Mouse (Mus musculus) brown adipose tissue, adult 24 weeks (tissue): ENCODE results near the gene Adamts2. TPM values are rescaled to one million over a fixed set of nuclear protein-coding genes. Genes with fewer than 3 reads are reported as not detected.

Experiments
- H3K27ac ChIP-seq: fragments of 200-500 bp; replicated peaks from 2 replicates; pipeline ENCODE4 v1.5.1; 2012; ENCODE audit warnings: low read depth, mild to moderate bottlenecking, low read length
- H3K4me1 ChIP-seq: fragments of 200-500 bp; 2 replicates; pipeline ENCODE4 v1.6.1; 2012; ENCODE audit warnings: low read length, mixed read lengths; ENCODE audit not compliant: control insufficient read depth, insufficient read depth, insufficient read length
- H3K4me3 ChIP-seq: fragments of 200-500 bp; 2 replicates; pipeline ENCODE4 v1.5.1; 2012; ENCODE audit warnings: low read depth, mild to moderate bottlenecking, low read length, moderate library complexity; ENCODE audit not compliant: insufficient read depth
- polyA plus RNA-seq: library from polyadenylated mRNA; stranded (reverse); fragments of >200 nt; gene quantifications from 2 replicates; pipeline ENCODE4 v1.2.4, GENCODE M21; 2012; ENCODE audit not compliant: missing spikeins, insufficient read depth, insufficient read length

Gene Adamts2
- polyA plus RNA-seq, 1 experiment = 6.1 TPM

DNA sequence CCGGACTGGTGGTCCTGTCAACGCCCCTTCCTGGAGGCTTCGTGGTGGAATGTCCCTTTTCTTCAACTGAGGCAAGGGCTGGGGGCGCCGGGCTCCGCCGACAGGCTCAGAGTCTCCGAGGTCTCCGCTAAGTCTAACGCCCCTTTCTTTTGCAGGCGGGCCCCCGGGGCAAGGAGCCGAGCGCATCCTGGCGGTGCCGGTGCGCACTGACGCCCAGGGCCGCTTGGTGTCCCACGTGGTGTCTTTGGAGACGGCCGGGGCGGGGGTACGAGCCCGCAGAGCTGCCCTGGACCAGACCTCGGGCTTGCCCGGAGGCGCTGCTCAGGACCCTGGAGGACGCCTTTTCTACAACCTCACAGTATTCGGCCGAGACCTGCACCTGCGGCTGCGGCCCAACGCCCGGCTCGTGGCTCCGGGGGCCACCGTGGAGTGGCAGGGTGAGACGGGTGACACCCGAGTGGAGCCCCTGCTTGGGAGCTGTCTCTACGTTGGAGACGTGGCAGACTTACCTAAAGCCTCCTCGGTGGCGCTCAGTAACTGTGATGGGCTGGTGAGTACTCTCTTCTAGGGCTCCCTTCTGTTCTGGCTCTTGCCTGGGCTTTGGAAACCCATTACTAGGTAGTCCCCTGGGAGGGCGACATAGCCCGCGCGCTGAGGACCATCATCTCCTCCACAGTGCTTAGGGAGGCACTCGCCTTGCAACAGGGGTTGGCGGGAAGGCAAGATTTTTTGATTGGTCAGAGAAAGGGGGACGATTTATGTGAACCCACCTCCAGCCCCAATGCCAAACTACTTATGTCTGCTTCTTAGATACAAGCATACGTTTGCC is 1.4 kb downstream of the Adamts2 start:
- H3K27ac ChIP-seq = no peak overlapping the region
- peak overlapping the region; percentile 74 for H3K4me3 ChIP-seq
- H3K4me1 ChIP-seq = no peaks in the 10 kb centered on the region

DNA sequence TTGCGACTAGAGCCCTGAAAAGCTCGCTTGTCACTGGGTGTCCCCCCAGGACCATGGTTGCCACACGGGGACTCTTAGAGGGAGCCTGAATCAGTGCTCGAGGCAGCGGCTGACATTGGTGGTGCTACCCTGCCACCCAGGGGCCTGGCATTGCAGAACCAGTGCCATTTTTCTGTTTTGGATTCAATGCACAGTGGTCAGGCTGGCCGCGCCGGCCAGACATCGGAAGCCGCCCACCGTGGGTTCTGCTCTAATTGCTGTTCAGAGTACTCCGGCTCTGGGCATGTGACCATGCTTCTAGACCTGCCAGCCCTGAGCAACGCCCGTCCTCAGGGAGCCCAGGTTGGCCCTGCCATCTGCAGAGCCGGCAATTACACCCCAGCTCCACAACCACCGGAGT is 2.5 kb downstream of the Adamts2 start:
- Histone ChIP-seq H3K4me3 (no peak overlapping the region), H3K4me1 (no peaks in the 10 kb centered on the region), H3K27ac (no peak overlapping the region)

DNA sequence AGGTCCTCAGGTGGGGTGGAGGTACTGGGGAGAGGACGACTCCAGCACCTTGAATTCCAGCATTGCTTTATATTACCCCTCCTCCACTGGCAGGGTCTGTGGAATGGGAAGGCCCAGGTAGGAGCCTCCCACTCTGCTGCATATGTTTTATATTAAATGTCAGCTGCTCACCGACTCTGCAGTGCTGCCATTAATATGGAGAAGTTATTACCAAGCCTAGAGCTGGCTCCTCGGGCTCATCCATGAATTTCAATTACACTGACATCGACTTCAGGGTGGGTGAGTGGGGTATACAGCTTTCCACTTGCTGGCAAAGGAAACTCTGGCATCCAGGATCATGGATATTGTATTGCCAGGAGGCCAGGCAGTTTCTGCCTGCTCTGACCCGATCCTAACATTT is 9.3 kb downstream of the Adamts2 start:
- no peak overlapping the region for H3K27ac ChIP-seq

DNA sequence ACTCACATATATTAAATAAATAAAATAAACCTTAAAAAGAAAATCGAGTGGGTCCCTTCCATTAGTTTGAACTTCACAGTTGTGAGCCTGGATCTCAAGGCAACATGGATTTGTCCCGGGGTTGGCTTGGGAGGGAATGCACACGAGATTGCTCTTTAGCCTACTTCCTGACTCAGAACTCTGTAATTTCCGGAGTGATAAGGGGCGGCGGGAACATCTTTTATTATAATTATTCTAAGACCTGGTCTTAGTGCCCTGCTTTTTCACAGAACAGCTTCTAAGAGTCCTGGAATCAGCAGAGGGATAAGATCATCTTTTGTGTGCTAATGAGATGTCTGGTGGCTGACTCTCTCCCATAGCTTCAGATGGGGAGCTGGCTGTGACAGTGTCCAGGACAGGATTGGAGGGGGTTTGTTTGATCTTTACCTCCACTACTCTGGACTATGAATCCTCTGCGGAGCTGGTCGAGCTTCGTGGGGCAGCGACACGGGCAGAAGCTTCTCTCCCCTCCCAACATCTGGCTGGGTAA is 15.2 kb downstream of the Adamts2 start:
- H3K4me1 ChIP-seq = no peaks in the 10 kb centered on the region
- peak overlapping the region; percentile 43 for H3K4me3 ChIP-seq
- peak overlapping the region; percentile 87 for H3K27ac ChIP-seq

More for the DNA sequence above, 9.3 kb downstream of the Adamts2 start:
- Histone ChIP-seq H3K4me3 (no peak overlapping the region), H3K4me1 (no peaks in the 10 kb centered on the region)

DNA sequence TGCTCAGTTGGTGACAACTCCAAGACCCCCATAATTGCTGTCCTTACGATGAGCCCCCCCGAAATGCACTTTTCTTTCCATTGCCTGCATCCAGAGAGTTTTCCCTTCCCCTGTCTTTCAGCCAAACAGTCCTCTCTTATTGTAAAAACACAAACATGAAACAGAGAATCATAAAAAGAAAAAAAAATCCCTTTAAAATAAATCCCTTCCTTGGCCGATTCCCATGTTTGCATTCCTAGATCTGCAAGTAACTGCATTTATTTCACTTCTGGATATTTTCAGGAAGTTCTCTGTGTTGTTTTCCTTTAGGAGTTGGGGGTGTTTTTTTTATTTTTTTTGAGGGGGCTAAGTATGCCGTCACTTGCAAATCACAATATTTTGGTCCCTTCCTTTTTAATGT is 19.0 kb downstream of the Adamts2 start:
- Histone ChIP-seq H3K4me3 (no peak overlapping the region), H3K27ac (no peak overlapping the region), H3K4me1 (no peaks in the 10 kb centered on the region)

DNA sequence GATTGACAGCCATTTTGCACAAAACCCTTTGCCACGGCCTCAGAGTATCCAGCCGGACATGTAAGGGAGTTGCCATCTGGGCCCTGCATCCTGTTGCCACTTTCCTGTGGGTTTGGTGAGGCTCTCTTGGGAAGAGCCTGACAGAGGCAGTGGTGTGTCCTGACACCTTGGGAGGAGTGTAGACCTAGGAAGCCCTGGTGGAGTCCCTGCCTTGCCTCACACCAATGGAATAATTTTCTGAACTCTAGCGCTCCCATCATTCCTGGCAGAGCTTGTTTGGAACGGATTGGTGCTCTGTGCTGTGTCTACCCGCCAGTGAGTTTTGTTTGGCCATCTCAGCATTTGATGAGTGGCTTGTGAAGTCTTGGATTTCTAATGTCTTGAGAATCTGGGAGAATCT is 19.5 kb downstream of the Adamts2 start:
- Histone ChIP-seq H3K4me1 (no peaks in the 10 kb centered on the region), H3K27ac (no peak overlapping the region), H3K4me3 (no peak overlapping the region)

DNA sequence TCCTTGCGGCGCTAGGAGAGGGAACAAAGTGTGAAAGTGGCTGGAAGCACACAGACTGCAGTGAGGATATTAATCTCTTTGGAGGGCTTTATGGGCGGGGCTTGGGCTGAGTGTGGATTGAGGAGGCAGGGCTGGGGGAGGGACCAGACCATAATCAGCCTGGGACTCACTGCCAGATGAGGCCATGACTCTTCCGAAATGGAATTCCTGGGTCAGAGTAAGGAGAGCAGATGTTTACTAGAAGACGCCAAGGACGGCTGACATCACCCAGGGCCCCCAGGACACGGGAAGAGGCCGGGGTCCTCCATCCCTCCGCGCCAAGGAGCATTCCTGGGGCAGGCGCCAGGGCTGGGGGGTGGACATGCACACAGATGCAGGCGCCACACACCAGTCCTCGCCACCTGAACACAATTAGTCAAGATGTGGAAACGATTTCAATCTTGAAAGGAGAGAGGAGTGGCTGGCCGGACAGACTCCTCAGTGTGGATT is 20.4 kb downstream of the Adamts2 start:
- peak overlapping the region; percentile 34; the same call in 1 of the 2 replicates for H3K27ac ChIP-seq
- no peaks in the 10 kb centered on the region for H3K4me1 ChIP-seq
- no peak overlapping the region for H3K4me3 ChIP-seq

DNA sequence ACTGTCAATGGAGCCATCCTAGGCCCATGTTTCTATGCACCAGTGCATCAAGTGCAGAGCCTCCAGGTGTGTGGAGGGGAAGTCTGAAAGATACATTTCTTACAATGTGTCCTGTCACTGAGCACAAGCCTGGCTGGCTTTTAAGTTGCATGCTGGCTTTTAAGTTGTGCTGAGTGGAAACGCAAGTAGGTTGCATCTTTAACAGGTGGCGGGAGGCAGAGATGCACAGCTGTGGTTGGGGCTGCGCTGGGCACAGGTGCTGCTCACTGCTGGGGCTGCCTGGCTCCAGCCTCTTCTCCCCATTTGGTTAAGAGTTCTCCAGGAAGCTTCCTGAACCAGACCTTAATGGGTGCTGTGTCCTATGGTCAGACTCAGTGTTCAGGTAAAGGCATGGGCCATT is 21.9 kb downstream of the Adamts2 start:
- no peak overlapping the region for H3K27ac ChIP-seq
- H3K4me3 ChIP-seq = no peak overlapping the region
- H3K4me1 ChIP-seq = no peaks in the 10 kb centered on the region

DNA sequence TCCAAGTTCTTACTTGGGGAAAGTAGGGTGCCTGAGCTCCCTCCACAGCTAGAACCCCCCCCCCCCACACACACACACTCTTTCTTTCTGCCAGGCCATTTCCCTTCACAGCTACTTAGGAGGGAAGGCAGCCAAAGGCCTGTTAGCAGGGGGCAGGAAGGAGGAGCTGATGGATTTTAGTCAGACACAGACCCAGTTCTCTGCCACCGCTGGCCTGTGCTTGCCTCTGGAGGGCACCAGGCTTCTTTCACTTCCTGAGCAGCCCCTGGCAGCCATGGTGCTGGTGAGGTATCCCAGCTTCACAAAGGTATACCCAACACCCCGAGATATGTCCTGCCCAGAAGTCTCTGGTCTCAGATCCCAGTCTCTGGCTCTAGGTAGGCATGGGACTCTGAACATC is 22.4 kb downstream of the Adamts2 start:
- no peak overlapping the region for H3K27ac ChIP-seq
- no peaks in the 10 kb centered on the region for H3K4me1 ChIP-seq
- no peak overlapping the region for H3K4me3 ChIP-seq

DNA sequence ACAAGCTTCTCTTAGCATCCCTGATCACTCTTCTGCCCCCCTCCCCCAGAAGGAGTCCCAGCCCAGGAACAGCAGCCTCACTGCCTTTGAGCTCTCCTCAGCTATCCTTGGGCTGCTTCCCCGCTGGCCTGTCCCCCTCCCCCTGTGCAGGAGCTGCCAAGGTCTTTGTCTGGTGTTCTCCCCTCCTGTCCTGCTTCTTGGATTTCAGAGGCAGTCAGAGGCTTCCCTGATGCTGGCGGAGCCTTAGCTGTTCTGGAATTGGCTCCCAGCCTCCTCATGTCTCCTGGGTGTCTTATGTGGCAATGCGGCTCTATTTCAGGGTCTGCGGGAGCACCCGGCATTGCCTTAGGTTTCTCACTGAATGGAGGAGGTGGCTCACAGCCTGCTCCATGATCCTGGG is 22.8 kb downstream of the Adamts2 start:
- H3K4me1 ChIP-seq = no peaks in the 10 kb centered on the region
- H3K4me3 ChIP-seq = no peak overlapping the region
- no peak overlapping the region for H3K27ac ChIP-seq

DNA sequence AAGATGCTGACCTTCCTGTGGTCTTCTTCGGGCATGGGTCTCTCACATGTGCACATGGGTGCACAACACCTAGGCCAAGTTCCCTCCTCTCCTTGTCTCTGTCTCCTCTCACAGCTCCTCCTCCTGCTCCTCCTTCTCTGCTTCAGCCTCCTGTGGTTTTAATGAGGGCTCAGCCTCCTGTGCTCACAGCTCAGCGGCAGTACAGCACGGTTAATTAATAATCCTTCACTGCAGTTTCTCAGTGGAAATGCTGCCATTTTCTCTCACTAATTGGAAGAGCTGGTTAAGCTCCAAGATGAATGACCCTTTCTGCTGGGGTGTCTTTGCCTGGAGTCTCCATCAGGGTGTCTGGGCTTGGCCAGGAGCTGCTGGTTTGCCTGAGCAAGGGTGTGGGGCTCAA is 27.0 kb downstream of the Adamts2 start:
- no peak overlapping the region for H3K27ac ChIP-seq
- H3K4me3 ChIP-seq = no peak overlapping the region
- peaks cover 6% of the 10 kb centered on the region; the same call in 1 of the 2 replicates for H3K4me1 ChIP-seq

DNA sequence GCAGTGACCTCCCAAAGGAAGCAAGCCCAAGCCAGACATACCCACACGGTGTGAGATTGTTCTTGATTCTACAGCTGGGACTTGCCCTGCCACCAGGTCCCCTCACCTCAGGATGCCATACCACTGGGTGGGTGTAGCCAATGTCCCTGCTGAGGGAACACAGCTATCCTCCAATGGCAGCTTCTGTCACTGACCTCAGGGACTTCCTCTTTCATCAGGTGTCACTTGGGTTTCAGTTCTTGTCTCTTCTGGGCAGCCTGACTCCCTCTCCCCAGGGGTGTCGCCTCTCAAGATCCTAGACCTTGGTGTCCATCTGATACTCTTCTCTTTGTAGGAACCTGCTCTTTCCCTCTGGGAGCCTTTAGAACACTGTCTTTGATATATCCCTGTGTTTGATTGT is 28.6 kb downstream of the Adamts2 start:
- no peak overlapping the region for H3K27ac ChIP-seq
- peaks cover 13% of the 10 kb centered on the region for H3K4me1 ChIP-seq
- no peak overlapping the region for H3K4me3 ChIP-seq

DNA sequence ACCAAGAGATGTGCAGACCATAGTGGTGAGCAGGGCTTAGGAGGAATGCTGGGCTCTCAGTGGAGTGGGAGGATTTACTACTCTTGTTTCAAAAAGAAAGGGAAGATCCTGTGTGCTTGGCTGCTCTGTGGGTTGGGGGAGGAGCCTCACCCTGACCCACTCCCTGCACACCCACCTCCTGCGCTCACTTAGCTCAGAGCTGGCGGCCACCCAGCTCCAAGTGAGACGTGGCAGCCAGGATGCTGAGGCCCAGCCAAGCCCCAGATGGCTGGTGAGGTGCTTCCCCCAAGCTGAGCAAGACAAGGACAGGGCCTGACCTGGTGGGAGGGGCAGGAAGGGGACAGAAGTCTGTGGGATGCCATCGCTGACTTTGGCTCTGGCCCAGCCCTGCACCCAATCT is 30.4 kb downstream of the Adamts2 start:
- peaks cover 20% of the 10 kb centered on the region for H3K4me1 ChIP-seq
- H3K4me3 ChIP-seq = no peak overlapping the region
- H3K27ac ChIP-seq = no peak overlapping the region

DNA sequence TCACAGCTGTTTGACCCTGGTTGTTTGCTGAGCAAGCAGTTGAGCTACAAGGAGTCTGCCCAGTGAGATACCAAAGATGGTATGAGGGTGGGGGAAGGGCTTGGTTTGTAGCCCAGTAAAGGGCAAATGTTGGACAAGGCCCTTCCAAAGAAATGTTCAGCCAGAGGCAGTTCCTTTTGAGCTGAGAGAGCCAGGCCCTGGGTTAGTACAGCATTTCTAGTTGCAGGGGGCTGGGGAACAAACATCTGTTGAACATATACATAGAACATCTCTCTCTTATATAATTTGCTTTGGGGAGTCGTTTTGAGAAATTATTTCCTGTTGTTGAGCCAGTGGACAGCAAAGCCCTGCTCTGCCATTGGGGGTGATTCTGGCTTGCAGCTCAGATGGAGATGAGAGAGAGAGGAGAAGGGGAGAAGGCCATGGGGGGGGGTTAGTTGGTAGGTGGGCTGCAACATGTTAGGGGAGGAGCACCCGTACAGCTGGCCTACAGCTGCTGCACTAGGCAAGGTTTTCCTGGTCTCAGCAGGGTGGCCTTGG is 33.2 kb downstream of the Adamts2 start:
- Histone ChIP-seq H3K27ac (peak overlapping the region; percentile 32; the same call in 1 of the 2 replicates), H3K4me1 (peaks cover 27% of the 10 kb centered on the region), H3K4me3 (no peak overlapping the region)

DNA sequence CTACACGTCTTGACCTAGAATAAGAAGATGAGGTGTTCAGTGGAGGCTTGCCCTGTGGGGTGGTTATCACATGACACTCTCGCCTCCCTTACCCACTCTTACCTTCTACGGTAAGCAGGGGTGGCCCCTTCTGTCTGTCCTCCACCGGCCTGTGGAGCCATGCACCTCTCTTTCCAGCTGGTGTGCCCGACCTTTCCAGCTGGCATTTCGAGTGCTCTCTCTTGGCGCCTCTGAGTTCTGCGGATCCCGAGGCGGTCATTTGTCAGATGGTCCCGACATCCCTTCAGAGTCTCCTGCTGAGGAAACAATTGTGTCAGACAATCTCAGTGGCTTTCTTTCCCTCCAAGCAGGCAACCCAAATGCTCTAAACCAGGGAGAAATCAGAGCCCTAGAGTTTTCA is 35.1 kb downstream of the Adamts2 start:
- Histone ChIP-seq H3K4me1 (peaks cover 25% of the 10 kb centered on the region), H3K27ac (peak overlapping the region; percentile 41; the same call in 1 of the 2 replicates)

More for the DNA sequence above, 35.1 kb downstream of the Adamts2 start:
- H3K4me3 ChIP-seq = no peak overlapping the region
